Mouse (Mus musculus) intestine, embryonic 15.5 days (tissue): ENCODE measurements around the gene Ppp1r3f. TPM values are rescaled to one million over a fixed set of nuclear protein-coding genes. Genes with fewer than 3 reads are reported as not detected.

ENCODE experiments used
- ATAC-seq: fragments of 200-750 bp; cut with Nextera tagmentation; 2 replicates; pipeline ENCODE4 v1.8.0; 2017; ENCODE audit warnings: moderate TSS enrichment, moderate library complexity
- H3K27ac ChIP-seq: fragments of 300-500 bp; sonication (generic); 2 replicates; pipeline ENCODE4 v1.5.1; 2015; ENCODE audit warnings: mild to moderate bottlenecking, inconsistent platforms
- H3K27me3 ChIP-seq: fragments of 300-500 bp; sonication (generic); replicated peaks from 2 replicates; pipeline ENCODE4 v1.6.1; 2015; ENCODE audit warnings: inconsistent platforms
- H3K36me3 ChIP-seq: fragments of 300-500 bp; sonication (generic); 2 replicates; pipeline ENCODE4 v1.6.1; 2015; ENCODE audit warnings: inconsistent platforms
- H3K4me1 ChIP-seq: fragments of 300-500 bp; sonication (generic); replicated peaks from 2 replicates; pipeline ENCODE4 v1.6.1; 2015; ENCODE audit warnings: inconsistent platforms
- H3K4me2 ChIP-seq: fragments of 300-500 bp; sonication (generic); replicated peaks from 2 replicates; pipeline ENCODE4 v1.6.1; 2015; ENCODE audit warnings: mild to moderate bottlenecking, inconsistent platforms
- H3K4me3 ChIP-seq: fragments of 300-500 bp; sonication (generic); replicated peaks from 2 replicates; pipeline ENCODE4 v1.5.1; 2015; ENCODE audit warnings: inconsistent platforms
- H3K9ac ChIP-seq: fragments of 300-500 bp; sonication (generic); 2 replicates; pipeline ENCODE4 v1.6.1; 2015; ENCODE audit warnings: inconsistent platforms
- H3K9me3 ChIP-seq: fragments of 300-500 bp; sonication (generic); 2 replicates; pipeline ENCODE4 v1.6.1; 2016; ENCODE audit warnings: inconsistent platforms
- WGBS: fragments of 180-500 bp; shearing (Covaris S2); methylation state at CpG from one replicate; pipeline ENCODE4 v1.1.7; 2015; 5-methylcytosine and 5-hydroxymethylcytosine counted together
- polyA plus RNA-seq: library from polyadenylated mRNA; unstranded; fragments of >200 nt; fragmentation: Nextera tagmentation; extraction: Ambion mirVana; gene quantifications from 2 replicates; pipeline ENCODE4 v1.2.1, GENCODE M21; 2015

Gene Ppp1r3f
- 1.3 and 1.5 TPM in 2 replicates for polyA plus RNA-seq

DNA sequence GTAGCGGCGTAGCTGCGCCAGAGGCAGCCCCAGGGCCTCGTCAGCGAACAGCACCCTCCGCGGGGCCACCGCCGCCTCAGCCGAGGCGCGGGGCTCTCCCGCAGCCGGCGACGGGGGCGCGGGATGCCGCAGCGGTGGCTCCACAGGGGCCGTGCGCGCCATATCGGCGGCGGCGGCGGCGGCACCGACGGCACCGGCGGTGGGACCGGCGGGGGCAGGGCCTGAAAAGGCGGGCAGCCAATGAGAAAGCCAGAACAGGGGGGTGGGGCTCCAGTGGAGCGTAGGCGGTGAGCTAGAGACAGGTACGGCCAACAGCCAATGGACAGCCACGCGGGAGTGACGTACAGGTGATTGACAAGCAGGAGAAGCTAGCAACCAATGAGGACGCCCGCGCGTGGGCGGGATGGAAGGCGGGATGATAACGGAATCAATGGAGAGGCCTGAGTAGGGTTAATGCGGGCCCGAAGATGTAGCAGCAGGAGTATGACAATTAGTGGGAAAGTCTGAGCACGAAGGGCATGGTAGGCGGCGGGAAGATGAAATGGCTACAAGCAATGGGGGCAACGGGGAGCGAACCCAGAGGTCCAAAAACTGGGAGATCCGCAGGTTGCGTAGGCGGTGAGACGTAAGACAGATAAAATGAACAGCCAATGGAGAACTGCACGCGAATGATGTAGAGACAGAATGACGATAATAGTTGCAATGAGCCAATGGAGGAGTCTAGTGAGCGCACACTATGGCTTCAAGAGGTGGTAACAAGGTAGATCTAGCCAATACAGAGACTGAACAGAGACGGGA is at the start of gene Ppp1r3f:
Ppp1r3f (minus strand) TSS at position 197 of the 798 bp plus-strand sequence.
- Histone ChIP-seq H3K4me2 (peak within 1 kb of the TSS; percentile 68), H3K4me3 (peak within 1 kb of the TSS; percentile 61), H3K9ac (peak within 1 kb of the TSS; percentile 60), H3K36me3 (no peaks in the 10 kb centered on the region), H3K9me3 (no peaks in the 10 kb centered on the region), H3K4me1 (peaks cover 3% of the 10 kb centered on the region; the same call in 1 of the 2 replicates), H3K27me3 (no peaks in the 10 kb centered on the region), H3K27ac (peak within 1 kb of the TSS; percentile 73)
- 23% methylated on average over 65 of the region's 65 CpGs for WGBS
- ATAC-seq, result peak; percentile 98

DNA sequence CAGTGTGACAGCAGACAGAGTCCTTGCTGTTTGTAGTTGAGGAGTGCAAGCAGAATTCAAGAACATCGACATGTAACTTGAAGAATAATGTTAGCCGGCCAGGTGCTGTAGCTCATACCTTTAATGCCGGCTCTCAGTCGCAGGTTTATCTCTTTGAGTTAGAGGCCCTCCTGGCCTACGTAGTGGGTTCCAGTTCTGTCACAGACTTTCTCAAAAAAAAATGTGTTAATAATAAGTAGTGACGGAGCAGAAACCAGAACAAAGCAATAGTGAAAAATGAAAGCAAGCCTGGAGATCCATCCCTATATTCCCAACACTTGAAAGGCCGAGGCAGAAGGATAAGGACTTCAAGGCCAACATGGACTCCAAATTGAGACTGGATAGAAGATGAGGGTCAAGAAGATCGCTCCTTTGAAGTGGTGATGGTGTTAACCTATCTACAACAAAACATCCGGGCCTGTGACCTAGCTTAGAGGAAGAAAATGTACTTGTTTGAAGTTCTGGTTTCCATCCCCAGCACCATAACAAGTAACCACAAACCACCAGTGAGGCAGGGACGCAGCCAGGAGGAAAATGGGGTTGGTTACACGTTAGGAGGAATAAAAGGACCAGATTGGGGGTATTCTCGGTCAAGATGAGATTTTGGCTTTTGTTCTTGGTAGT is 43.9 kb upstream of the Ppp1r3f start:
- Histone ChIP-seq H3K27ac (no peak overlapping the region), H3K4me2 (no peak overlapping the region), H3K9ac (no peak overlapping the region), H3K4me1 (no peaks in the 10 kb centered on the region), H3K4me3 (no peak overlapping the region), H3K27me3 (no peaks in the 10 kb centered on the region), H3K9me3 (no peaks in the 10 kb centered on the region), H3K36me3 (no peaks in the 10 kb centered on the region)
- WGBS, result 81% methylated on average over 12 of the region's 12 CpGs
- ATAC-seq, result no peak

DNA sequence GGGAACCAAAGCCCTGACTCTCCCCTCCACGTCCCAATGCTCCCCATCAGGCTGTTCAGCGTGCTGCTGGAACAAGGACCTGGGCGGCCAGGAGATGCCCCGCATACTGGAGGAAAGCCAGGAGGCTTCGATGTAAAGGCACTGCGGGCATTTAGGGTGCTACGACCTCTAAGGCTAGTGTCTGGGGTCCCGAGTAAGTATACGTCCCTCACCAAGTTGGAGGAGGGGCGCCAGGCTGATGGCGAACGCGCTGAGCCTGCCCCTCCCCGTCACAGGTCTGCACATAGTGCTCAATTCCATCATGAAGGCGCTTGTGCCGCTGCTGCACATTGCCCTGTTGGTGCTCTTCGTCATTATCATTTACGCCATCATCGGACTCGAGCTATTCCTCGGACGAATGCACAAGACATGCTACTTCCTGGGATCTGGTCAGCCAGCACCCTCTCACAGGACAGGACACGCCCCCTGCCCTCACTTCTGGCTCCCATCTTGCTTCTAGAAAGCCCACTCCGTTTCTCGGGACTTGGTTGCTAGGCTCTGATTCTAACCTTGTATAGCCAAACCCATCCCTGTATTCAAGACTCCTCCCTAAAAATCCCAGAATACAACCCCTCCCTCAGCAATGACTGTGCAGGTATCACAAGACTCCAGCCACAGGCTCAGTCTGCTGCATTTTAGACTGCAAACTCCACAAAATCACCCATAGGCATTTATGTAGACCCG is 36.6 kb upstream of the Ppp1r3f start:
- H3K27me3 ChIP-seq, result no peaks in the 10 kb centered on the region
- no peak overlapping the region for H3K27ac ChIP-seq
- H3K9me3 ChIP-seq, result no peaks in the 10 kb centered on the region
- no peaks in the 10 kb centered on the region for H3K36me3 ChIP-seq
- no peak for ATAC-seq
- H3K4me3 ChIP-seq, result peak overlapping the region; percentile 38
- WGBS, result 22% methylated on average over 26 of the region's 26 CpGs
- H3K9ac ChIP-seq, result peak overlapping the region; percentile 32
- peak overlapping the region; percentile 78 for H3K4me2 ChIP-seq
- 0 out of 2 replicates have a peak, but pooled peaks cover 2% of the 10 kb centered on the region for H3K4me1 ChIP-seq

GRCm38 (mm10) chrX:7610035-7610434 is 36.0 kb upstream of the Ppp1r3f start:
- ATAC-seq, result no peak
- H3K4me3 ChIP-seq, result peak overlapping the region; percentile 38
- peak overlapping the region; percentile 78 for H3K4me2 ChIP-seq
- H3K9ac ChIP-seq, result no peak overlapping the region
- H3K27ac ChIP-seq, result no peak overlapping the region
- H3K36me3 ChIP-seq, result no peaks in the 10 kb centered on the region
- H3K9me3 ChIP-seq, result no peaks in the 10 kb centered on the region
- WGBS, result 28% methylated on average over 21 of the region's 21 CpGs
- H3K27me3 ChIP-seq, result no peaks in the 10 kb centered on the region
- H3K4me1 ChIP-seq, result 0 out of 2 replicates have a peak, but pooled peaks cover 2% of the 10 kb centered on the region

- no peak within 1 kb of the TSS for H3K4me2 ChIP-seq
- H3K27me3 ChIP-seq, result no peaks in the 10 kb centered on the region
- 0 out of 2 replicates have a peak, but pooled peaks cover 2% of the 10 kb centered on the region for H3K4me1 ChIP-seq
- no peak within 1 kb of the TSS for H3K4me3 ChIP-seq
- no peak for ATAC-seq
- H3K36me3 ChIP-seq, result no peaks in the 10 kb centered on the region
- 82% methylated on average over 6 of the region's 6 CpGs for WGBS
- no peaks in the 10 kb centered on the region for H3K9me3 ChIP-seq
- H3K9ac ChIP-seq, result no peak within 1 kb of the TSS
- no peak within 1 kb of the TSS for H3K27ac ChIP-seq
Measured at GRCm38 (mm10) chrX:7606783-7607182, 32.7 kb upstream of the Ppp1r3f start, which contains the start of gene Cacna1f. Gene Cacna1f (plus strand): TSS chrX:7607083.

DNA sequence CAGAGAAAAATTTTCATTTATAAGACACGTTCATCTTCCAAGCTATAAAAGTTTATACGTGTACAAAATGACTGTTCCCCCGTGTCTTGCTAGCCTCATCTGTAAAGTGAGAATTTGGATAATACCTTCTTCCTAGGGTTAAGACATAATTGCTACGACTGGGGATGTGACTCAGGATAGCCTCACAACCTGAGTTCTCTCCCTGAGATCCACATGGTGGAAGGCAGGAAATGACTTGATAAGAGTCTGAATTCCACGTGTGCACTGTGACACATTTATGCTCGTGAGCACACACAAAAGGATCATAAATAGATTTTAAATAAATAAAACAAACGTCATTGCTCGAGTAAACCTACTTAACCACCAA is 31.5 kb upstream of the Ppp1r3f start:
- Histone ChIP-seq H3K9me3 (no peaks in the 10 kb centered on the region), H3K27ac (no peak overlapping the region), H3K4me2 (no peak overlapping the region), H3K27me3 (no peaks in the 10 kb centered on the region), H3K4me3 (no peak overlapping the region), H3K36me3 (no peaks in the 10 kb centered on the region), H3K4me1 (0 out of 2 replicates have a peak, but pooled peaks cover 2% of the 10 kb centered on the region), H3K9ac (no peak overlapping the region)
- WGBS, result 32% methylated on average over 8 of the region's 8 CpGs
- ATAC-seq, result peak; percentile 57

DNA sequence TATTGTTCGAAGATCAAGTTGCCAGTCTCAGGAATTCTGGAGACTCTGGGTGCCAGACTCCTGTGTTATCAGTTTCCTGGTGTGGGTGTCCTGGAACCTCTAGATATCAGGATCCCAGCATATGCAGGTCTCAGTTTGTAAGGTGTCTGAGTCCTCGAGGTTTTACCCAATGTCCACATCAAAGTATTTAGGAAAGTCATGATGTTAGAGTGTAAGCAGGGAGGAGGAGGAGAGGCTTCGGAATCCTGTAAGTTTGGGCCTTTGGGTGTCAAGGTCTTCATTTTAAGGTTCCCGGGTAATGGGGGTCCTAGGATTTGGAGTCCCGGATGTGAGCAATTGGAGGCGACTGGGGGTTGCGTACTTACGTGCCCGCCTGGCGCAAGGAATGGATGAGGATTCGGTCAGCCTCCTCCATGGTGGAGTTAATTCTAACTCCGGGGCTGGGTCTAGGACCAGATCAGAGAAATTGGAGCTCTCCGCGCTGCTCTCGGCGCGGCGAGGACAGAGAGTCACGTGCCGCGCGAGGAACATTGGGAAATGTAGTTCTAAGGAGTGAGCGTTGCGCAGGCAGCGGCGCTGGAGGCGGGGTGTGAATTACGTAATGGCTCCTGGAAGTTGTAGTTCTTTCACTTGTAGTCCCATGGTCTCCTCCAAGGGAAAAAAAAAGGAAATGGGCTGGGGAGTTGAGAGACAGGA is 30.9 kb upstream of the Ppp1r3f start, which contains the start of gene Ccdc22:
Ccdc22 (minus strand) TSS at position 639 of the 696 bp plus-strand sequence.
- Histone ChIP-seq H3K9ac (peak within 1 kb of the TSS; percentile 51), H3K4me3 (peak within 1 kb of the TSS; percentile 45), H3K27ac (no peak within 1 kb of the TSS), H3K36me3 (no peaks in the 10 kb centered on the region), H3K4me2 (peak within 1 kb of the TSS; percentile 53), H3K9me3 (no peaks in the 10 kb centered on the region), H3K27me3 (no peaks in the 10 kb centered on the region), H3K4me1 (no peaks in the 10 kb centered on the region)
- 21% methylated on average over 28 of the region's 28 CpGs for WGBS
- ATAC-seq, result peak; percentile 97

DNA sequence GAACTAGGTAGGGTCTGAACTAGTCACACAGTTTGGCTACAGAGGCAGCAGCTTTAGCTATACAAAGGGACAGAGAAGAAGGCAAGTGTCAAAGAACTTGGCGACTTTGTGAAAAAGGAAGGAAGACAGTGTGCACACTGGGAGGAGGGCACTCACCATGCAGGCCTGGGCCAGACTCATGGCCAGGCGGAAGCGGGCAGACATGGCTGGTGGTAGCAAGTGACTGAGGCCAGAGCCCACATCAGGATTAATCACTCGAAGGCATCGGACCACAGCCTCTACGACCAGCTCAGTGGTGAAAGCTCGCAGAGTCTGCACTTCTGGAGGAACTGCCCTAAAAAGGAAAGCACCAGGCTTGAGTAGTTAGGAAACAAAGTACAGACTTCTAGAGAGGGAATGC is 29.9 kb upstream of the Ppp1r3f start:
- no peaks in the 10 kb centered on the region for H3K4me1 ChIP-seq
- peak overlapping the region; percentile 53 for H3K4me2 ChIP-seq
- no peaks in the 10 kb centered on the region for H3K9me3 ChIP-seq
- WGBS, result 87% methylated on average over 7 of the region's 7 CpGs
- no peaks in the 10 kb centered on the region for H3K36me3 ChIP-seq
- H3K27me3 ChIP-seq, result no peaks in the 10 kb centered on the region
- H3K27ac ChIP-seq, result no peak overlapping the region
- no peak for ATAC-seq
- no peak overlapping the region for H3K9ac ChIP-seq
- H3K4me3 ChIP-seq, result no peak overlapping the region

DNA sequence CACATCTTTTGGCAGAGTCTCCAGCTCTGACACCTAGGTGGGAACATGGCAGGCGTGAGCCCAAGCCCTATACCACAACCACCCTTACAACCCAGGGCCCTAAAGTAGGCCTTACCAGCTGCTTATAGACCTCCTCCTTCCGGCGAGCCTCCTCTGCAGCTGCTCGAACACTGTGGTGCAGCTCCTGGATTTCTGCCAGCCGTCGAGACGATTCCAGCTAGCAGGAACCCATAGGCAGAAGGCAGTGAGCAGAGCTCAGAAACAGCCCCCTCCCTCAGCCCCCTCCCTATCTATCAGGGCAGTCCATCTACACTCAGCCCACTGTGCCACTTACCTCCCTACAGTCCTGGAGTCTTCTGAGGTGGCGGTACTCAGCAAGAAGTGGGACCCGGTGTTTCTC is 21.3 kb upstream of the Ppp1r3f start:
- ATAC-seq, result no peak
- no peaks in the 10 kb centered on the region for H3K9me3 ChIP-seq

DNA sequence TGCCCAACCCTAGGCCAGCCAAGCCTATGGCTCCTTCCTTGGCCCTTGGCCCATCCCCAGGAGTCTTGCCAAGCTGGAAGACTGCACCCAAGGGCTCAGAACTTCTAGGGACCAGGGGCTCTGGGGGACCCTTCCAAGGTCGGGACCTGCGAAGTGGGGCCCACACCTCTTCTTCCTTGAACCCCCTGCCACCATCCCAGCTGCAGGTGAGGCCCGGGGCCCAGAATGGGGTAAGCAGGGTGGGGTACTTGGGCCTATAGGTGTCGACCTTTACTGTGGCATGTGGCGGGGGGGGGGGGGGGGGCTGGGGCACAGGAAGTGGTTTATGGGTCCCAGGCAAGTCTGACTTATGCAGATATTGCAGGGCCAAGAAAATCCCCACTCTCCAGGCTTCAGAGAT is 12.3 kb upstream of the Ppp1r3f start:
- no peaks in the 10 kb centered on the region for H3K27me3 ChIP-seq
- H3K4me2 ChIP-seq, result no peak overlapping the region
- WGBS, result 93% methylated on average over 4 of the region's 5 CpGs
- H3K9ac ChIP-seq, result no peak overlapping the region
- no peak for ATAC-seq
- no peaks in the 10 kb centered on the region for H3K9me3 ChIP-seq
- no peak overlapping the region for H3K27ac ChIP-seq
- H3K4me3 ChIP-seq, result no peak overlapping the region
- H3K4me1 ChIP-seq, result no peaks in the 10 kb centered on the region
- H3K36me3 ChIP-seq, result no peaks in the 10 kb centered on the region

More for the DNA sequence above, 21.3 kb upstream of the Ppp1r3f start:
- no peak overlapping the region for H3K4me3 ChIP-seq
- no peak overlapping the region for H3K27ac ChIP-seq
- no peaks in the 10 kb centered on the region for H3K36me3 ChIP-seq
- no peaks in the 10 kb centered on the region for H3K27me3 ChIP-seq
- WGBS, result 87% methylated on average over 9 of the region's 9 CpGs
- no peak overlapping the region for H3K4me2 ChIP-seq
- no peaks in the 10 kb centered on the region for H3K4me1 ChIP-seq
- H3K9ac ChIP-seq, result no peak overlapping the region

- no peaks in the 10 kb centered on the region for H3K9me3 ChIP-seq
- H3K4me1 ChIP-seq, result no peaks in the 10 kb centered on the region
- H3K36me3 ChIP-seq, result no peaks in the 10 kb centered on the region
- no peak overlapping the region for H3K9ac ChIP-seq
- no peak overlapping the region for H3K4me2 ChIP-seq
- no peak for ATAC-seq
- 93% methylated on average over 11 of the region's 11 CpGs for WGBS
- H3K27me3 ChIP-seq, result no peaks in the 10 kb centered on the region
- no peak overlapping the region for H3K27ac ChIP-seq
- no peak overlapping the region for H3K4me3 ChIP-seq
Measured at GRCm38 (mm10) chrX:7583881-7584280, 9.8 kb upstream of the Ppp1r3f start.
